Mouse (Mus musculus) kidney, postnatal 14 days (tissue): ENCODE results near the gene Dzip1.

Experiments used
- DNase-seq: peaks from one replicate; pipeline ENCODE4 v3.0.0; 2022; ENCODE audit warnings: mixed read lengths

Gene Dzip1

GRCm38 (mm10) chr14:118867366-118867765 is 57.9 kb downstream of the Dzip1 start:
- no peak for DNase-seq

DNA sequence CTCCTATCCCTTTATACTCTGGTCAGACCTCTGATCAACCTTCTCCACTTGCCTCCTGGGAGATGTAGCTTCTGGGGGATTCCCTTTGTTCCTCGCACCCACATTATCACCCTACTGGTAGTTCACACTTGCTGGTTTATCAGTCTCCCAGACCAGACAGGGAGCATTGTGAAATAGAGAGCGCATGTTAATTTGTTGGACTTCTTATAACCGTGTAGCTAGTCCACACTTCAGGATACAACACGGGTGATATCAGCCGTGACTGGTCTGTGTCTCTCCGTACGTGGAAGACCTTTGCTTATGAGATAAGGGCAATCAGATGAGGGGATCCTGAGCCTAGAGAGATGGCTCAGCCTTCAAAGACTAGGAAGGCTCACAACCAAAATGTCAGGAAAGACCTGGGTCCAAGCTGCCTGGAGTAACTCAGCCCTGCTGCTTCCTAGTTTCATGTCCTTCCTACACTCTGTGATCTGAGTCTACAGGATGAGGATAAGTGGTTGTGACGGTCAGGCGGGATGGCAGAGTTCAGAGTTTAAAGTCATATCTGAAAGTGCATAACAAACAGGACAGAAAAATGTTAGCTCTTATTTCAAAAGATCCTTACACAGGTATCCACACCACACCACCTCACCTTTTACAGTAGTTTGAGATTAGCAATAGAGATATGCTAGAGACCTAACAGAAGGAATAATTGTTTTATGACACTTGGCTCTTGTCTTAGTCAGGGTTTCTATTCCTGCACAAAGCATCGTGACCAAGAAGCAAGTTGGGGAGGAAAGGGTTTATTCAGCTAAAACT is 59.0 kb downstream of the Dzip1 start:
- no peak for DNase-seq

DNA sequence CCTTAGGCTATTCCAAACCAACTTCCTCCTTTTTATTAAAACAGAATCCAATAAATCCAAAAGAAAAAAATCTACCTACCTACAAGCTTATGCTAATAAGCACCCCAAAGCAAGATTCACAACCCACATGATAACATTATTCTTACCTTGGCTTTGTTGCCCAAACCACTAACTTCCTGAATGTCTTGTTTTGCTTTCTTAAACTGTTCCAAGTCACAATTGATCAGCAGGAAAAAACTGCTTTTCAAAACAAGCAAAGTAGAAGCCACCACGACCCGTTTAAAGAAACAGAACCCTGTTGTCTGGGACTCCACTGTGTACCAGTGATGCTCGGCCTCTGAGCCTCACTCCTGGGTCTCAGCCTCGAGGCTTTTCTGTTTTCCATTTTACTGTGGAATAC is 60.4 kb downstream of the Dzip1 start:
- no peak for DNase-seq

DNA sequence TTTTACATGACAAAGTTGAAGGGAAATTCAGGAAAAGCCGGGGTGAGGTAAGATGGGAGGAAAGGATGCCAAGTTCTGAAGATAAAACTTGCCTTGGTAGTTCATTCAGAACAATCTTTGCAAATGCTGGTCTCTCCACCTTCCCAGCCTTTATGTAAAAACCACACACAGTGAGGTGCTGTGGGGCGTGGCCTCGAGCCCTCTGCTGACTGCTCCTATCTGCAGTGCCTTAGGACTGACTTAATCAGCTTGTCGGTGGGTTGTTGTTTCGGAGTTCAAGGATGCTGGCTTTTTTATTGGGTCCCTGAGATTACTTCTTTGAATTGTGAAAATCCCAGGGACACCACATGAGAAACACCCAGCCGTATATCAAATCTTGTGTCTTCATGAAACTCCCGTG is 63.0 kb downstream of the Dzip1 start:
- no peak for DNase-seq

GRCm38 (mm10) chr14:118858318-118858717 is 66.9 kb downstream of the Dzip1 start:
- no peak for DNase-seq

- DNase-seq = no peak
Measured at GRCm38 (mm10) chr14:118856563-118856962, 68.7 kb downstream of the Dzip1 start.

GRCm38 (mm10) chr14:118855141-118855800 is 70.0 kb downstream of the Dzip1 start:
- no peak for DNase-seq

DNA sequence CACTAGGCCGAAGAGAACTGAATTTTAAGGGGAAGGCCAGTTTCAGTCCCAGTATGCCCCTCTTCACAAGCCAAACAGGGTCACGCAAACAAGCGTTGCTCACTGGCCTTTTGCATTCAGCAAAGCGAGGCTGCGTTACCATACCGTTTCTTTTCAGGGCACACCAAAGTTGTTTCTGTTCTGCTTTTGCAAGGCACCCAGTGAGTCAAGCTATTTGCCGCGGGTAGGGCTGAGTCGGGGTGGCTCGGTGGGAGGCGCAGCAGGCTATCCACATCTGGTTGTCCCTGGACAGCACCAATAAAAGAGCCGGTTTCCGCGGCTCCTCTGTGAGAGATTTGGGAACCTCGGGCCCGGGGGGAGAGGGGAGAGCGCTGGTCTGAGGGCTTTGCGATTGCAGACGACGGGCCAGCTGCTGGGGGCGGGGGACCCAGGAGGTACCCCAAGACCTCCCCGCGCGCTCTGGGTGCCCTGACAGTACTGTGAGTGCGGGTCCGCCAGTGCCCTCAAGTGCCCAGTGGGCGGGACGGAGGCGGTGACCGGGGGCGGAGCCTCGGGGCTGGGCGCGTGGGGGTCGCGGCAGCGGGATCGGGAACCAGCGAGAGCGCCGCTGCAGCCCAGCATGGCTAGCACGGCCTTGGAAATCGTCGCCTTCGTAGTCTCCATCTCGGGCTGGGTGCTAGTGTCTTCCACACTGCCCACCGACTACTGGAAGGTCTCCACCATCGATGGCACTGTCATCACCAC is 70.7 kb downstream of the Dzip1 start:
- DNase-seq = peak; percentile 78

- no peak for DNase-seq
Measured at GRCm38 (mm10) chr14:118851496-118852107, 73.7 kb downstream of the Dzip1 start.

GRCm38 (mm10) chr14:118850696-118851035 is 74.6 kb downstream of the Dzip1 start:
- no peak for DNase-seq

- DNase-seq = no peak
Measured at GRCm38 (mm10) chr14:118850011-118850695, 75.1 kb downstream of the Dzip1 start.

DNA sequence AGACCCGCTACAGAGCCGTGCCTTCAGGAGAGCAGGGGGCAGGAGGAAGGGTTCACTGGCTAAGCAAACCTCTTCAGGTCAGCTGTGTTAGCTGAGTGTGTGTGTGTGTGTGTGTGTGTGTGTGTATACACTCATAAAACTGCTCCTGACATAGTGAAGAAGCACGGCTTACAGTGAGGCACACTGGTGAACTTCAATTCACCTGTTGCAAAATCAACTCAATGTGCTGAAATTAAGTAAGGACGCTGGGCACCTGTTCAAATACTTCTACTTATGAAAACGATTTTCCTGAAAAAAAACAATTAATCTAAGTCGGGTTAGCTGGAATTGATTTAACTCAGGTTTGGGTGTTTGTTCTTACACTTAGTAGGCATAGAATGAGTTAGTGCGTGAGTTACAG is 77.1 kb downstream of the Dzip1 start:
- no peak for DNase-seq

DNA sequence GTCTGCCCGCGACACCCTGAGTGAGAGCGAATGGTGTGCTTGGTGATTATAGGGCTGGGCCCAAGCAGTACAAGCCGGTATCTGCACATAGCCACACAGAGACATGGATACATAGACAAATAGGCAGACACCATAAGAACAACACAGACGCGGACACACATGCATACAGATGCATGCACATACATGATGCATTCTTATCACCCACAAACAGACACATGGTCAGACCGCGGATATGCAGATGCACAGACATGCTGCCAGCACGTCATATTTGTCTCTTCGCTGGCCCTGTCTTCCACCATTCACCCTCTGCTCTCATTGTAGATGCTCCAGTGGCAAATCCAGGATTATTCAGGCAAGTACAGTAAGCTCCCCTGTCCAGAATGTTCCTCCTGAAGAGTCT is 78.4 kb downstream of the Dzip1 start:
- no peak for DNase-seq

DNA sequence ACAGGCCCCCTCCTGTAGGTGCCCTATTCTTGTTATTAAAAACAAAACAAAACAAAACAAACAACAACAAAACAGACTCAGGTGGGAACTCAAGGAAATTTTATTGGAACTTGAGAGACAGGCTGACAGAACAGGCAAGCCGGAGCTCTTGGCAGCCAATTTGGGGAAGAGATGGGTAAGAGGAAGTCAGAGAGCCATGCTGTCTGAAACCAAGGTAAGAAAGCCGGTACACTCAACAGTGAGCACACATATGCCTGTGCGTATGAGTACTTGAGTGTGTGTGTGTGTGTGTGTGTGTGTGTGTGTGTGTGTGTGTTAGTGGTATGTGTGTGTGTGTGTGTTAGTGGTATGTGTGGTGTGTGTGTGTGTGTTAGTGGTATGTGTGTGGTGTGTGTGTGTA is 82.9 kb downstream of the Dzip1 start:
- DNase-seq = no peak

DNA sequence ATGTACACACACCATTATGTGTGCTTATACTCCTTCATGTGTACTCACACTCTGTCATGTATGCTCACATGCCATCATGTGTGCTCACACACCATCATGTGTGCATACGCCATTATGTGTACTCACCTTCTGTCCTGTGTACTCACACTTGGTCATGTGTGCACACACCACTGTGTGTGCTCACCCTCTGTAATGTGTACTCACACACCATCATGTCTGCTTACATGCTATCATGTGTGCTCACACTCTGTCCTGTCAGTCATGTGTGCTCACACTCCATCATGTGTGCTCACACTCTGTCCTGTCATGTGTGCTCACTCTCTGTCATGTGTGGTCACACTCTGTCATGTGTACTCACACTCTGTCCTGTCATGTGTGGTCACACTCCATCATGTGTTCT is 85.2 kb downstream of the Dzip1 start:
- no peak for DNase-seq

DNA sequence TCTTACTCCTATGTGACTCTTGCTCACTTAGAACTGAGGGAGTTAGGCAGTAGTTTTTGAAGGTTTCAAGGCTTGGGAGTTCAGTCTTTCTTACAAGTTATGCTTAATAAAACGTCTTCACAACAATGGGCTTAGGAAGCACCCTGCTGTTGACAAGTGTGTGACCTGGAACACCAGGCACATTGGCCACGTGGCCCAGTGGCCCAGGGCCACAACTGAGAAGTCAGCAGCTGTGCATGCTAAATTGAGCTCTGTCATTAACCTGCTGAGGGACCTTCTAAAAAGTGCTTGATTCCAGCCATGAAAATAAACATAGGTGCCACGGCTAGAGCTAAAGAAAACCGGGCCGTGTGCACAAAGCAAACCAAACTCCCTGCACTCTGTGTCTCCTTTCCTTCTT is 85.8 kb downstream of the Dzip1 start:
- DNase-seq = peak; percentile 50

DNA sequence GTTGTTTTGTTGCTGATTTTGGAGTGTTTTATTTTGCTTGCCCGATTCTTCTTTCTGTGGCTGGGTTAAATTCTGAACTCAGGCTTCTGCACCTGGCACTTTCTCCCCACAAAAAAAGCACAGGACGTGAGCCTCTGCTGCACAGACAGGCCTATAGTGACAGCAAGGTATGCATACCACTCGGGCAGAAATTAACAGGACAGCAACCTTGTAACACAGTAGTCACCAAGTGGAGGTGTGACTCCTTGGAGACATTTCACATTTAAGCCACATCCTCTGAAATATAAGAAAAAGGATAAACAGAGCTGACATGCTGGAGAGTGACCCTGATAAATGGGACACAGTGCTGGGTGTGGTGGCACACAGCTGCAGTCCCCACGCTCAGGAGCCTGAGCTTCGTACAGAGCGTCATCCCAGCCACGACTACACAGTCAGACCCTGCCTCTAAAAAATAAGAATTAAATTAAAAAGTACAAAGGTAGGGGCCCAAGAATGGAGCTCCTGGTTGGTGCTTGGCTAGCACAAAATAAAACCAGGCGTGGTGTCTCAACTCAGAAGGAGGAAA is 86.6 kb downstream of the Dzip1 start:
- DNase-seq = no peak

- no peak for DNase-seq
Measured at GRCm38 (mm10) chr14:118836754-118837153, 88.5 kb downstream of the Dzip1 start.

DNA sequence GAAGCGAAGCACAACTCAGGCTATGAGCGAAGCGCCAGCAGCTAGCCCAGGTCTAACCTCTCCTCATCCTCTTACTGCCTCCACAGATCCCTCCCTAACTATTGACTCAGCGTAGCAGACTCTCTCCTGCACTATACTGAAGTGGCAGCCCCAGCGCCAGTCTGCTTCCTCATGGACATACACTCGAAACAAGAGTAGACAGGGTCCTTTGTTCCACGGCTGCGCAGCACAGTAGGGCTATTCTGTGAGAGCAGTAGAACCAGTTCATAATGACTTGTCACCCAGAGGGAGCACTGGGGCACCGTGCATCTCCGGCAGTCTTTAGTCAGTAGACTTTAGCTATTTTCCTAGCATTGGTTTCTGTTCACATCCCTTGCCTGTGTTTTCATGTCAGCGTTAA is 89.1 kb downstream of the Dzip1 start:
- no peak for DNase-seq

GRCm38 (mm10) chr14:118834313-118834712 is 90.9 kb downstream of the Dzip1 start:
- DNase-seq = no peak

DNA sequence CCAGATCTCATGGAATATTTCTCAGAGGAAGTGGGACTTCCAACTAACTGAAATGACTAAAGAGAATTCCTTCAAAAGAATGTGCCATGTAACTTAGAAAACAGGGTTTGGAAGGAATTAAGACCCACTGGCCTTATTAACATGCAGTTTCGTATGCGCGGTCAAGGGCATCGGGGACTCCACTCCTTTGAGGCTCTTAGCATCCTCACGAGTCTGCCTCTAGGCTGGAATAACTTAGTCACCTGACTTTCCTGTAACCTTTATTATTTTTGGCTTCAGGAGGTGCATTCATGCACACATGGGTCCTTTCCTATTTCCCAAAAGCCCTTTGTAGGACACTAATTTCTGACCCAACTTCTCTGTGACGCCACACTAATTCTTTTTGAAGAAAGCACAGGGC is 92.0 kb downstream of the Dzip1 start:
- DNase-seq = peak; percentile 42

DNA sequence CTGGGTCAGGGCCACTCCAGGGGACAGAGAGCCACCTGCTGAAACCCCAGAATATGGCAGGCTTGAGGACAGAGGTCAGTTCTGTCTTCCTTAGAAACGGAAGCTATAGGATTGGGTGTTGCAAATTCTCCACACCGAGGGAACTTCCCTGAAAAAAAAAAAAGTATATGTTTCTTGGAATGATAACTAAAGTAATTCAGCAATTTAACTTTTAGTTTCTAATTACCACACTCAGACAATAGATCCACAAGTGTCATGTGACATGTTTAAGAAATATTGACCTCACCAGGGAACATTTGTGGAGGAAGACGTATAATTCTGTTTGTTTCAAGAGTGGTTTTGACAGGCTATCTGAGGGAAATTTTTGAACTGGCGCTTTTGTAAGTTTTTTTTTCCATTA is 93.7 kb downstream of the Dzip1 start:
- DNase-seq = no peak
